Mouse (Mus musculus) CH12.LX (cell line): ENCODE measurements at regions not wholly inside any gene's neighbourhood (a gene's known extent, or its start where the extent isn't known, plus 50 kb on each side); places are given as distances from the start of the nearest gene placed in this dataset.

Source experiments
- DNase-seq: peaks from one replicate; pipeline ENCODE4 v3.0.0-alpha.2; 2013; ENCODE audit errors: extremely low read depth
- H3K27ac ChIP-seq: 2 replicates; pipeline ENCODE4 v1.5.1; 2012; ENCODE audit warnings: low read depth, mild to moderate bottlenecking, control low read depth, moderate library complexity; ENCODE audit not compliant: insufficient read depth
- H3K27me3 ChIP-seq: replicated peaks from 2 replicates; pipeline ENCODE3; 2012; ENCODE audit warnings: inconsistent platforms
- H3K36me3 ChIP-seq, 2 experiments: replicated peaks in 1 of 2; 2 replicates each; pipeline versions ENCODE3 to v1.6.1; 2012; ENCODE audit warnings: inconsistent platforms in 1 of 2, low read length in 1 of 2, mild to moderate bottlenecking in 1 of 2, mixed read lengths in 1 of 2, moderate library complexity in 1 of 2; ENCODE audit not compliant: control insufficient read depth in 1 of 2, insufficient read depth in 1 of 2
- H3K4me1 ChIP-seq, 2 experiments: 2 replicates each; pipeline ENCODE4 v1.6.1; 2012; ENCODE audit warnings: inconsistent platforms in 1 of 2, moderate library complexity in 1 of 2; ENCODE audit not compliant: insufficient read depth in 2 of 2, control insufficient read depth in 1 of 2
- H3K4me2 ChIP-seq: 2 replicates; pipeline ENCODE4 v1.6.1; 2012; ENCODE audit warnings: low read depth, mild to moderate bottlenecking, control low read depth; ENCODE audit not compliant: poor library complexity, insufficient read depth, severe bottlenecking
- H3K4me3 ChIP-seq, 3 experiments: fragments of 150-350 bp in 1 of 3; sonication (generic) in 1 of 3; replicated peaks in 1 of 3; 2 replicates each; pipeline versions ENCODE3 to v1.5.1; 2011 to 2012; ENCODE audit warnings: low read depth in 2 of 3, low read length in 2 of 3, mild to moderate bottlenecking in 2 of 3, moderate library complexity in 2 of 3, control low read depth in 1 of 3, improper control_type of control experiment in 1 of 3, inconsistent platforms in 1 of 3, mixed read lengths in 1 of 3; ENCODE audit not compliant: poor library complexity in 1 of 3
- H3K79me2 ChIP-seq: replicated peaks from 2 replicates; pipeline ENCODE4 v1.6.1; 2012; ENCODE audit warnings: mild to moderate bottlenecking, moderate library complexity; ENCODE audit not compliant: control insufficient read depth, poor library complexity, insufficient read depth, severe bottlenecking; ENCODE audit errors: extremely low read depth
- H3K9ac ChIP-seq: 2 replicates; pipeline ENCODE4 v1.6.1; 2012; ENCODE audit warnings: low read depth, mild to moderate bottlenecking, control low read depth, moderate library complexity; ENCODE audit not compliant: insufficient read depth
- H3K9me3 ChIP-seq: replicated peaks from 2 replicates; pipeline ENCODE3; 2012; ENCODE audit warnings: low read length, inconsistent platforms, mixed read lengths
- CHD1 ChIP-seq: IDR thresholded peaks from 2 replicates; pipeline ENCODE4 v1.6.1; 2012; ENCODE audit warnings: low read depth, low read length, improper control_type of control experiment, inconsistent platforms
- E2F4 ChIP-seq: IDR thresholded peaks from 2 replicates; pipeline ENCODE4 v1.6.1; 2011; ENCODE audit warnings: low read depth, low read length, improper control_type of control experiment; ENCODE audit not compliant: insufficient replicate concordance
- ELF1 ChIP-seq: IDR thresholded peaks from 2 replicates; pipeline ENCODE4 v1.6.1; 2014; ENCODE audit warnings: low read depth, mild to moderate bottlenecking, inconsistent platforms, low read length, improper control_type of control experiment
- GABPA ChIP-seq: IDR thresholded peaks from 2 replicates; pipeline ENCODE4 v1.6.1; 2012; ENCODE audit warnings: low read depth, low read length, improper control_type of control experiment, inconsistent platforms; ENCODE audit not compliant: insufficient replicate concordance
- IRF4 ChIP-seq: IDR thresholded peaks from 2 replicates; pipeline ENCODE4 v1.6.1; 2014; ENCODE audit warnings: low read depth, mild to moderate bottlenecking, inconsistent platforms, low read length, improper control_type of control experiment
- JUND ChIP-seq: conservative IDR thresholded peaks from 2 replicates; pipeline ENCODE4 v1.6.1; 2011; ENCODE audit warnings: low read depth, low read length, improper control_type of control experiment
- MAX ChIP-seq: IDR thresholded peaks from 2 replicates; pipeline ENCODE4 v1.6.1; 2011; ENCODE audit warnings: low read length, improper control_type of control experiment
- MAZ ChIP-seq: IDR thresholded peaks from 2 replicates; pipeline ENCODE4 v1.6.1; 2012; ENCODE audit warnings: low read depth, mild to moderate bottlenecking, inconsistent platforms, low read length, improper control_type of control experiment, moderate library complexity
- MXI1 ChIP-seq: IDR thresholded peaks from 2 replicates; pipeline ENCODE4 v1.6.1; 2011; ENCODE audit warnings: mild to moderate bottlenecking, low read depth, low read length, improper control_type of control experiment
- MYC ChIP-seq: IDR thresholded peaks from 2 replicates; pipeline ENCODE4 v1.6.1; 2011; ENCODE audit warnings: low read depth, mild to moderate bottlenecking, improper control_type of control experiment, low read length
- NRF1 ChIP-seq: IDR thresholded peaks from 2 replicates; pipeline ENCODE4 v1.6.1; 2014; ENCODE audit warnings: low read depth, mild to moderate bottlenecking, inconsistent platforms, low read length, improper control_type of control experiment, moderate library complexity
- PAX5 ChIP-seq: IDR thresholded peaks from 2 replicates; pipeline ENCODE4 v1.6.1; 2012; ENCODE audit warnings: low read length, inconsistent platforms, mixed read lengths
- POLR2A ChIP-seq: IDR thresholded peaks from 2 replicates; pipeline ENCODE4 v1.6.1; 2011; ENCODE audit warnings: low read depth, mild to moderate bottlenecking, improper control_type of control experiment, low read length
- POLR2AphosphoS2 ChIP-seq: IDR thresholded peaks from 2 replicates; pipeline ENCODE4 v1.6.1; 2011; ENCODE audit warnings: low read depth, low read length, improper control_type of control experiment
- RAD21 ChIP-seq: IDR thresholded peaks from 2 replicates; pipeline ENCODE4 v1.6.1; 2011; ENCODE audit warnings: low read depth, mild to moderate bottlenecking, low read length, improper control_type of control experiment, moderate library complexity
- SIN3A ChIP-seq: IDR thresholded peaks from 2 replicates; pipeline ENCODE4 v1.6.1; 2012; ENCODE audit warnings: low read length, improper control_type of control experiment, inconsistent platforms
- TCF12 ChIP-seq: IDR thresholded peaks from 2 replicates; pipeline ENCODE4 v1.6.1; 2014; ENCODE audit warnings: low read depth, mild to moderate bottlenecking, inconsistent platforms, low read length, improper control_type of control experiment
- ZC3H11A ChIP-seq: IDR thresholded peaks from 2 replicates; pipeline ENCODE4 v1.6.1; 2012; ENCODE audit warnings: low read depth, mild to moderate bottlenecking, inconsistent platforms, low read length, improper control_type of control experiment
- ZMIZ1 ChIP-seq: IDR thresholded peaks from 2 replicates; pipeline ENCODE4 v1.6.1; 2012; ENCODE audit warnings: low read depth, mild to moderate bottlenecking, inconsistent platforms, low read length, improper control_type of control experiment
- dilution Hi-C: fragments of 300-500 bp; cut with MboI; formaldehyde crosslinking; loops from 2 replicates; pipeline ENCODE4 v1.14.3; 2020; ENCODE audit warnings: low sequenced_read_pairs; ENCODE audit not compliant: extremely low pct_unique_long_range_greater_than_20kb, extremely low pct_ligation_motif_present
- in situ Hi-C: fragments of 300-500 bp; cut with MboI; formaldehyde crosslinking; loops from 3 replicates; pipeline ENCODE4 v1.14.3; 2019; ENCODE audit warnings: low sequenced_read_pairs, low pct_ligation_motif_present, low pct_unique_long_range_greater_than_20kb, mixed read lengths

DNA sequence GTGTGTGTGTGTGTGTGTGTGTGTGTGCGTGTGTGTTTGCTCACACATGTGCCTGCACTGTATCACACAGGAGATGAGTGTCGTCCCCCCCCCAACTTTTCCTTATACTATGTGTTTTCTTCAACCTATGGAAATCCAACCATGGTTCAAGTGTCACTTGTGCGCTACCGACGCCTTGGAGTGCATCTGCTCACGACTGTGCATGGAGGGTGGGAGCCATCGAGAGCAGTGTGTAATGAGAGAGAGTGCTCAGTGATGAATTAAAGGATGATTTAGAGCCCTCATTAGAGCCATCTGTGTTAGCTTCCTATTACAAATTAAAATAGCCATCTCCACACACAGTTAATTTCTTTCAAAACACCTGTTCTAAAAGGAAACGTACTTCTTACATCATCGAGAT lies 264.3 kb upstream of the Gadl1 start:
- Histone ChIP-seq H3K36me3 (no peaks in the 10 kb centered on the region), H3K79me2 (no peaks in the 10 kb centered on the region), H3K27me3 (no peaks in the 10 kb centered on the region), H3K4me2 (no peak overlapping the region), H3K9me3 (no peaks in the 10 kb centered on the region)
- in situ Hi-C loops, result no loop called here
- DNase-seq, result no peak
- TF ChIP-seq GABPA, result no peak
- TF ChIP-seq SIN3A, result no peak
- TF ChIP-seq POLR2A, result no peak
- no peak for TF ChIP-seq MYC
- TF ChIP-seq E2F4, result no peak
- no peak for TF ChIP-seq JUND
- TF ChIP-seq MAZ, result no peak
- TF ChIP-seq TCF12, result no peak
- TF ChIP-seq ELF1, result no peak
- TF ChIP-seq ZMIZ1, result no peak
- TF ChIP-seq, all 38 proteins: peak for 0
- Histone ChIP-seq H3K4me3 (no peak overlapping the region), H3K27ac (no peak overlapping the region), H3K9ac (no peak overlapping the region), H3K4me1 (no peaks in the 10 kb centered on the region)
- dilution Hi-C loops, result no loop called here

DNA sequence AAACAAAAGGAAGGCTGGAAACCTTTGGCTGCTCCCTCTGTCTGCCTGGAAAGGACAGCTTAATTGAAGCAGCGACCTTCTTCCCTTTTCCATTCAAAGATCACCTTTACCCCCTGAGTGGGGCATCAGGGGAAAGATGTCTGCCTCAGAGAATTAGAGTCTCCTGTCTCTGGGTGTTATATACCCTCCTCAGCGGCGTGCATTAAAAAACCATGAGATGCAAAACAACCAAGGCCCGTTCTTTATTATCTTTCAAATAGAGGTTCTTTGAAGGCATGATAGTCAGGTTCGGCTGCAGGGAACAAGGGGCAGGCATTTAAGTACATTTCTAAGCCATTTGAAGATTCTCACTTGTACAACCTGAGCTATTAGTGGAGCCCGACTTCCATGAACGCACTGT lies 263.0 kb upstream of the Gadl1 start:
- TF ChIP-seq MXI1 (no peak), CHD1 (no peak), GABPA (no peak), RAD21 (no peak), MAX (no peak), ZC3H11A (no peak), NRF1 (no peak), PAX5 (no peak), POLR2AphosphoS2 (no peak), E2F4 (no peak), IRF4 (no peak)

More for the DNA sequence above, 263.0 kb upstream of the Gadl1 start:
- no peaks in the 10 kb centered on the region for H3K9me3 ChIP-seq
- H3K36me3 ChIP-seq, result no peaks in the 10 kb centered on the region
- H3K79me2 ChIP-seq, result no peaks in the 10 kb centered on the region
- no peak for DNase-seq
- H3K4me3 ChIP-seq, result no peak overlapping the region
- no peak overlapping the region for H3K27ac ChIP-seq
- H3K27me3 ChIP-seq, result no peaks in the 10 kb centered on the region
- H3K9ac ChIP-seq, result no peak overlapping the region
- dilution Hi-C loops (no loop called here), in situ Hi-C loops (no loop called here)
- peaks cover 0 to 2% of the 10 kb centered on the region in 2 experiments; a peak in 1 of 4 replicates for H3K4me1 ChIP-seq
- no peak overlapping the region for H3K4me2 ChIP-seq
